ENCODE assay signal across 10 mouse cellular contexts in the genomic region with DNA sequence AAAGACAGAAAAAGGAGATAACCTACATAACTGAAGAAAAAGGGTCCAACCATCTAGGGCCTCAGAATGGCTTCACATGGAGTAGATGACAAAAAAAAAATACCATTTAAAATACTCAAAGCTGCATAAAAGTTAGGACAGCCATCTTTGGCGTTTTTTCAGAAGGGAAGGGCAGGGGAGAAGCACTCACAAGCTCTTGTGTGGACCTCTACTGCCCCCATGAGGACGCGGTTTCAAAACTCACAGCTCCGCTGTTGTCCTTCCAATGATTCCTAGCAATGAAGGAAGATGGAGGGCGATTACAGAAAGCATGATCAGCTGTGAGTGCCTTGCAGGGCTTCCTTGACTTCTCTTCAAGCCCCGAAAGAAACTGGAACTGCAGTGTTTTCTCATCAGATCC.
A peak's percentile ranks its signal among the peaks of the same experiment; 100 is the strongest.
DNase-seq lines count a peak whose midpoint lies in the region; ATAC-seq and TF ChIP-seq lines count a peak whose summit lies in the region.
"Had no signal": no experiment of that assay in that cellular context is flagged by ENCODE, and none has a peak within 500 bp of the region (broad histone marks: within the 10 kb centered on the region; RNA-seq: fewer than 3 reads in every experiment).

No protein-coding gene starts in this region.

- H3K27me3 ChIP-seq in heart, embryonic 13.5 days (replicated peaks) = no peaks in the 10 kb centered on the region
- H3K27me3 ChIP-seq in midbrain, postnatal 0 days (ENCODE audit: insufficient read depth, low read length) = no peaks in the 10 kb centered on the region
- no peaks in the 10 kb centered on the region for H3K27me3 ChIP-seq in midbrain, embryonic 15.5 days (replicated peaks)
- H3K27me3 ChIP-seq in hindbrain, embryonic 12.5 days = no peaks in the 10 kb centered on the region
- H3K27me3 ChIP-seq: limb, embryonic 13.5 days; neural tube, embryonic 12.5 days had no signal

- no peak overlapping the region for H3K27ac ChIP-seq in heart, embryonic 13.5 days (replicated peaks)
- no peak overlapping the region for H3K27ac ChIP-seq in midbrain, postnatal 0 days (ENCODE audit: low read depth, low read length)
- no peak overlapping the region for H3K27ac ChIP-seq in midbrain, embryonic 15.5 days
- no peak overlapping the region for H3K27ac ChIP-seq in hindbrain, embryonic 12.5 days
- H3K27ac ChIP-seq: limb, embryonic 13.5 days; neural tube, embryonic 12.5 days had no signal

- no peak for ATAC-seq in heart, embryonic 13.5 days (ENCODE audit: extremely low read depth, insufficient number of reproducible peaks, low FRiP score, low TSS enrichment)
- ATAC-seq in midbrain, postnatal 0 days (ENCODE audit: low FRiP score) = no peak
- no peak for ATAC-seq in midbrain, embryonic 15.5 days (replicated peaks)
- ATAC-seq in hindbrain, embryonic 12.5 days (ENCODE audit: low FRiP score) = no peak

- H3K36me3 ChIP-seq in heart, embryonic 13.5 days = peaks cover 52% of the 10 kb centered on the region
- H3K36me3 ChIP-seq in midbrain, postnatal 0 days (ENCODE audit: insufficient read depth, low read length) = no peaks in the 10 kb centered on the region
- H3K36me3 ChIP-seq in midbrain, embryonic 15.5 days (replicated peaks) = no peaks in the 10 kb centered on the region
- H3K36me3 ChIP-seq in hindbrain, embryonic 12.5 days = peaks cover 15% of the 10 kb centered on the region

- no peak overlapping the region for H3K9ac ChIP-seq in heart, embryonic 13.5 days
- no peak overlapping the region for H3K9ac ChIP-seq in midbrain, postnatal 0 days (replicated peaks; ENCODE audit: low read length, poor library complexity, severe bottlenecking)
- H3K9ac ChIP-seq in midbrain, embryonic 15.5 days = no peak overlapping the region
- no peak overlapping the region for H3K9ac ChIP-seq in hindbrain, embryonic 12.5 days
- H3K9ac ChIP-seq: limb, embryonic 13.5 days; neural tube, embryonic 12.5 days had no signal

- H3K4me2 ChIP-seq in heart, embryonic 13.5 days = 0 out of 2 replicates have a peak overlapping the region, but pooled peaks have one; percentile 2
- no peak overlapping the region for H3K4me2 ChIP-seq in midbrain, postnatal 0 days (ENCODE audit: low read depth, low read length, poor library complexity, severe bottlenecking)
- no peak overlapping the region for H3K4me2 ChIP-seq in midbrain, embryonic 15.5 days
- H3K4me2 ChIP-seq in hindbrain, embryonic 12.5 days (replicated peaks) = no peak overlapping the region
- H3K4me2 ChIP-seq: limb, embryonic 13.5 days; neural tube, embryonic 12.5 days had no signal

- no peak overlapping the region for H3K4me3 ChIP-seq in heart, embryonic 13.5 days
- H3K4me3 ChIP-seq in midbrain, postnatal 0 days (ENCODE audit: low read depth, low read length) = no peak overlapping the region
- no peak overlapping the region for H3K4me3 ChIP-seq in midbrain, embryonic 15.5 days
- H3K4me3 ChIP-seq in hindbrain, embryonic 12.5 days = no peak overlapping the region
- H3K4me3 ChIP-seq: limb, embryonic 13.5 days; neural tube, embryonic 12.5 days had no signal

- WGBS in heart, embryonic 13.5 days = 64% methylated on average over 6 of the region's 6 CpGs
- WGBS in midbrain, postnatal 0 days = 65% methylated on average over 6 of the region's 6 CpGs
- WGBS in midbrain, embryonic 15.5 days = 79% methylated on average over 6 of the region's 6 CpGs
- 66% methylated on average over 6 of the region's 6 CpGs for WGBS in hindbrain, embryonic 12.5 days

- H3K4me1 ChIP-seq in heart, embryonic 13.5 days = no peaks in the 10 kb centered on the region
- H3K4me1 ChIP-seq in midbrain, postnatal 0 days (ENCODE audit: insufficient read depth, low read length) = no peaks in the 10 kb centered on the region
- H3K4me1 ChIP-seq in midbrain, embryonic 15.5 days = no peaks in the 10 kb centered on the region
- no peaks in the 10 kb centered on the region for H3K4me1 ChIP-seq in hindbrain, embryonic 12.5 days
- H3K4me1 ChIP-seq: limb, embryonic 13.5 days; neural tube, embryonic 12.5 days had no signal

- H3K9me3 ChIP-seq in heart, embryonic 13.5 days = no peaks in the 10 kb centered on the region
- no peaks in the 10 kb centered on the region for H3K9me3 ChIP-seq in midbrain, postnatal 0 days (ENCODE audit: low read length)
- H3K9me3 ChIP-seq in midbrain, embryonic 15.5 days = no peaks in the 10 kb centered on the region
- H3K9me3 ChIP-seq in hindbrain, embryonic 12.5 days (replicated peaks) = no peaks in the 10 kb centered on the region
- H3K9me3 ChIP-seq: limb, embryonic 13.5 days; neural tube, embryonic 12.5 days had no signal

- DNase-seq in heart, adult 8-10 months (ENCODE audit: low spot score) = no peak
- peak; percentile 59 for DNase-seq in midbrain, postnatal 0 days (ENCODE audit: low spot score)
- peak; percentile 5 for DNase-seq in embryo, embryonic 9.5 days (ENCODE audit: extremely low spot score)
- peak; percentile 72 for DNase-seq in ovary, postnatal 36 days (ENCODE audit: low spot score)
- no peak for DNase-seq in right cerebral cortex, postnatal 4 days

- TF ChIP-seq CTCF in midbrain, postnatal 0 days (IDR thresholded peaks at IDR 0.05) = peak; percentile 71

Comparison
In these comparisons a context has a peak if more than half of its experiments do, and no peak if none do; other contexts are left out.
1. DNase-seq: peak in midbrain, postnatal 0 days (single experiment), embryo, embryonic 9.5 days (single experiment) and ovary, postnatal 36 days (single experiment); none in heart, adult 8-10 months (single experiment) and right cerebral cortex, postnatal 4 days (single experiment).